Mouse (Mus musculus) monocyte, adult 5-6 weeks (primary cell): ENCODE measurements around the gene Ifitm7. TPM values are rescaled to one million over a fixed set of nuclear protein-coding genes. Genes with fewer than 3 reads are reported as not detected.
"Not testable (repeated sequence)": the region's sequence is repeated elsewhere in the genome, so short reads cannot be mapped to it uniquely, and the experiment has no call there.

Experiments used
- ATAC-seq: fragments of 153-309, 156-312 bp; replicated peaks from 2 replicates; pipeline ENCODE4 v1.8.0; 2017; ENCODE audit warnings: mild to moderate bottlenecking; ENCODE audit not compliant: low TSS enrichment, insufficient number of reproducible peaks, severe bottlenecking, poor library complexity, low FRiP score
- total RNA-seq: library from RNA; stranded (forward); fragments of 200-1000, 200-491, 200-594 nt; gene quantifications from 3 replicates; pipeline ENCODE4 v1.2.3, GENCODE M21; 2017

The Ifitm7 gene
- total RNA-seq, 1 experiment from 2014 or later = not detected

GRCm38 (mm10) chr16:13986197-13986573 lies 503 bp downstream of the Ifitm7 start:
- no peak for ATAC-seq

GRCm38 (mm10) chr16:13983161-13983560 lies 3.5 kb downstream of the Ifitm7 start:
- no peak for ATAC-seq

DNA sequence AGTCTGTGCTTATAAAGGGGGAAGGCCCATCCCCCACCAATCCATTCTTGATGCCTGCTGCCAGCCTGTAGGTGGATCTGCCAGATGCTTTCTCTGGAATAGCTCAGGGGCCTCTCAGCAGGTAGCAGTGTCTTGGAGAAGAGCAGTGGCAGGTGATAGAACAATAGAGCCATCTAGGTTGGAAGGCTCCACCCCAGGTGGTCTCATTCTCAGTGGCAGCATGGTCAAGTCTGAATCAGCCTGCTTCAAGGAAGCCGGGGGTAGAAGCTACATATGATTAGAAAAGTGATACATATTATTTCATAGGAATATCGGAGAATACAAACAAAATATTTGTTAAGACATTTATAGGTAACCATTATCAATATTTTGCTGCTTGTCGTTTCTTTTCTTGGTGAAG lies 5.0 kb downstream of the Ifitm7 start:
- ATAC-seq = not testable (repeated sequence)

DNA sequence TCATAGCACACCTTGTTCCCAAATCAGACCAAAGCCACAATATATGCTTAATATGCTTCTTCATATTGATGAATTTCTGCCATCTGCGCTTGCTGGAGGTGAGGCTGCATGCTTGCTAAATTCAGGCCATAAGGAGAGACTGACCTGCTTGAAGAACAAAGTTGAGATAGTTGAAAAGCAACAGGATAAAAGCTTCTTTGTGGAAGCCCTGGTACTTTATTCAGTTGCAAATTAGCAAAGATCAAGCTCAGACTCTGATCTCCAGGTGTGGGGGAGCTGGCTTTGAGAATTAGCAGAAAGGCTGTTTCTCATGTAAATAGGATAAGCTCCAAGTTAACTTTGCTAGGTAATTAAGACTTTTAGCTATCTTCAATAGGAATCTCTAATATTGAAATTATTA lies 9.7 kb downstream of the Ifitm7 start:
- not testable (repeated sequence) for ATAC-seq

GRCm38 (mm10) chr16:13976358-13976896 lies 10.3 kb downstream of the Ifitm7 start:
- ATAC-seq = not testable (repeated sequence)

GRCm38 (mm10) chr16:13972051-13972450 lies 14.6 kb downstream of the Ifitm7 start:
- no peak for ATAC-seq

DNA sequence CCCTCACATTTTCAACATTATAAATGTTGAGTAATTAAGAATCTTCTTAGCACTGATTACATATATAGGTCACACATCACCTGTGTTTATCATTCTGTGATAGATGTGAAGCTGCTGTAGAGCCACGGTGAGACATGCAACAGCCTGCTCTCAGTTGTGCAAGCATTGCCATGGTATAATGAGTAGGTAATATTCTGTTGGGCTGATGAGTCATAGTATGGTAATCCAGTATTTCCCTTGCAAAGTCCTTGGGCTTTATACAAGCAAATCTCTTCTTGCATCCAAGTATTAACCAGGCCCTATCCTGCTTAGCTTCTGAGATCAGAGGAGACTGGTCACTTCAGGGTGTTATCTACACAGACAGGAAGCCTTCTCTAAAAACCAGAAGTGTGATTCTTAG lies 17.6 kb downstream of the Ifitm7 start:
- ATAC-seq = no peak

- no peak for ATAC-seq
These were observed 24.6 kb downstream of the Ifitm7 start for GRCm38 (mm10) chr16:13962053-13962452.

DNA sequence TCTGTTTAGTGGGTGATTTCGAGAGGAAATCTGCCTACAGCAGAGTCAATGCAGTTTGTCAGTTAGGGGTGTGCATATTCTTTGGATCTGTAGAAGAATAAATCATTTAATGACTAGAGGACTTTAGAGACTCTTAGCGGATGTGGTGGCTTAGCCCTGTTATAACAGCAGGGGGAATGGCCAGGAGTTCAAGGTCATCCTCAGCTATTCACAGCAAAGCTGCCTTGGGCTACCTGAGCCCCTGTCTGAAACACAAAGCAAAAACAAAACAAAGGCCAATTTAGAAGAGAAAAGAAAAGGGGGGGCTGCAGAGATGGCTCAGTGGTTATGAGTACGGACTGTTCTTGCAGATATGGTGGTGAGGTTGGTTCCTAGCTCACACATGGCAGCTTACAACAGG lies 35.4 kb downstream of the Ifitm7 start:
- ATAC-seq = no peak

DNA sequence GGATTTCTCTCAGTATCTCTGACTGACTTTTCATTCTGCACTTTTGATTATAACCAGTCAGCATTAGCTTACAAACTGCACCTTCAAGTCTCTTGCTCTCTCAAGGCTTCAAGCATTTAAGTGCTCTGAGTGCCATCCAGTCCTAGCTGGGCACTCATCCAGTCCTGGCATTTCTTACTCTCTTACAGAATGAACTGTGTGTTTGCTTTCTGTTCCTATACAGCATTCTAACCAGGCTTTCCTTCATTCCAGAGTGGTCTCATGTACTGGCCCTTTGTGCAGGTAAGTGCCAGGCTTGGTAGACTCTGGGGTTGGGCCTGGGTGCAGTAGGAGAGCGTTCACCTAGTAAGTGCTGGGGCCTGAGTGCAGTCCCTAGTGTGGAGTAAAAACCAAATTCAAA lies 40.4 kb downstream of the Ifitm7 start:
- no peak for ATAC-seq

- ATAC-seq = no peak
These were observed 41.5 kb downstream of the Ifitm7 start for GRCm38 (mm10) chr16:13945153-13945552.

GRCm38 (mm10) chr16:13944752-13945151 lies 41.9 kb downstream of the Ifitm7 start:
- ATAC-seq = no peak

DNA sequence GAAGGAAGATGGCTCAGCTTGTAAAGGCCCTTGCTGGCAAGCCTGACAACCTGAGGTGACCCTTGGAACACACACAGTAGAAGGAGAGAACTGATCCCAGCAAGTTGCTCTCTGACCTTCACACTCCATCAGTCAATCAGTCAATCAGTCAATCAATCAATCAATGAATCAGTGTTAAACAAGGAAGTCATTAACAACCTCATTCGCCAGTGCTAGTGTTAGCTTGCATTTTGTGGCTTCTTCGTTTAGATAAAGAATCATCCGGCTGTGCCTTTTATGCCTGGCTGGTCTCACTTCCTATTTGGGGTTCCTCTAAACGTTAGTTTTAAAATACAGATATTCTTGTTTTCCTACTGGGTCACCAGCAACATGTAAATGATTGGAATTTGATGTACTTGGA lies 42.5 kb downstream of the Ifitm7 start:
- no peak for ATAC-seq

DNA sequence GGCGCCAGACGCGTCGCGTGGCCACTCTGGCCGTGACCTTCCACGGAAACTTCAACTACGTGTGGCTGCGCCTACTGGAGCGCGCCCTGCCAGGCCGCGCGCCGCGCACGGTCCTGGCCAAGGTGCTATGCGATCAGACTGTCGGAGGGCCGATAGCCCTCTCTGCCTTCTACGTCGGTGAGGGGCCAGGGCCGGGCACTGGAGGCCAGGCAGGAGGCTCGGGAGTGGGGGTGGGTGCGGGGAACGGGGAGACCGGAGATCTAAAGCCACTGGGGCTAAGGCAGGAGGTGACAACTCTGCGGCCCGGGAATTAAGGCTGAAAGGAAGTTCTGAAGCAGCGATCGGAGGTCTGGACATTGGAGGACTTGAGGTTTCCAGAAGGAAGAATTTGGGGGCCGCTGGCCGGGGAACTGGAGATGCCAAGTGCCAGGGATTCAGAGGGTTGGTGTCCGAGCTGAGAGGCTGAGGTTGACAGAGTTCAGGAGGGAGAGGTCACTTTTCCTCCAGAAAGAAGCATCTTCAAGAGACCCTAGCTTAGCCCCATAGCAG lies 45.8 kb downstream of the Ifitm7 start:
- no peak for ATAC-seq

GRCm38 (mm10) chr16:13940139-13940846 lies 46.4 kb downstream of the Ifitm7 start:
- no peak for ATAC-seq

Other genes starting within 250 kb of the Ifitm7 start
- 21.2 to 28.4 TPM (median 21.4 TPM) in 3 replicates for gene Rrn3, start 206.2 kb downstream of the Ifitm7 start, total RNA-seq
- 46.8 to 63.3 TPM (median 57.8 TPM) in 3 replicates for gene Ntan1, start 168.0 kb downstream of the Ifitm7 start, total RNA-seq
- gene Pdxdc1, start 83.8 kb downstream of the Ifitm7 start, total RNA-seq = 86.4 to 117 TPM (median 103 TPM) in 3 replicates
- 0.29 to 0.64 TPM (median 0.39 TPM) in 3 replicates for gene Mpv17l, start 83.7 kb downstream of the Ifitm7 start, total RNA-seq
- not detected in 3 replicates for gene 2900011O08Rik, start 284 bp downstream of the Ifitm7 start, total RNA-seq
- 37.1 to 76.9 TPM (median 41.7 TPM) in 3 replicates for gene Nde1, start 176.4 kb upstream of the Ifitm7 start, total RNA-seq
- 23.1 to 49.6 TPM (median 23.7 TPM) in 3 replicates for gene Marf1, start 176.5 kb upstream of the Ifitm7 start, total RNA-seq